Mouse (Mus musculus): ENCODE measurements around the gene Lrmp.

GRCm38 (mm10) chr6:145202432-145203125 lies 87.1 kb downstream of the Lrmp start:
- TF ChIP-seq POLR2A (IDR thresholded peaks at IDR 0.05; ENCODE audit: borderline replicate concordance, extremely low read depth, insufficient read depth, insufficient read length, poor library complexity, severe bottlenecking) (no peak), CTCF (IDR thresholded peaks at IDR 0.05; ENCODE audit: borderline replicate concordance, extremely low read depth, insufficient read depth, insufficient read length) (no peak)
